Mouse (Mus musculus) megakaryocyte, adult 5-6 weeks (primary cell): ENCODE measurements at regions not wholly inside any gene's neighbourhood (a gene's known extent, or its start where the extent isn't known, plus 50 kb on each side); places are given as distances from the start of the nearest gene placed in this dataset.
"Not testable (repeated sequence)": the region's sequence is repeated elsewhere in the genome, so short reads cannot be mapped to it uniquely, and the experiment has no call there.

Experiments used
- ATAC-seq: 2 replicates; pipeline ENCODE4 v1.8.0; 2016; ENCODE audit warnings: mild to moderate bottlenecking, inconsistent platforms; ENCODE audit not compliant: poor library complexity, severe bottlenecking

- ATAC-seq: no peak; the same call in 1 of the 2 replicates
These were observed 87.3 kb downstream of the Gm11077 start for GRCm38 (mm10) chr6:140816359-140816758.

GRCm38 (mm10) chr6:140816831-140817230, 87.7 kb downstream of the Gm11077 start:
- ATAC-seq: peak; percentile 82

GRCm38 (mm10) chr6:140819451-140819878, 90.4 kb downstream of the Gm11077 start:
- peak; percentile 63 for ATAC-seq

GRCm38 (mm10) chr6:140826522-140826921, 97.4 kb downstream of the Gm11077 start:
- ATAC-seq: peak; percentile 77

GRCm38 (mm10) chr6:140827651-140828050, 98.6 kb downstream of the Gm11077 start:
- 0 out of 2 replicates have a peak, but pooled peaks have one; percentile 33 for ATAC-seq

- no peak for ATAC-seq
These were observed 114.4 kb downstream of the Gm11077 start for GRCm38 (mm10) chr6:140843292-140843991.

- ATAC-seq: no peak
These were observed 118.1 kb downstream of the Gm11077 start for GRCm38 (mm10) chr6:140847165-140847564.

- no peak for ATAC-seq
These were observed 123.3 kb downstream of the Gm11077 start for GRCm38 (mm10) chr6:140852420-140852819.

- ATAC-seq: peak; percentile 49; the same call in 1 of the 2 replicates
These were observed 124.4 kb downstream of the Gm11077 start for GRCm38 (mm10) chr6:140853508-140853907.

- ATAC-seq: no peak
These were observed 125.6 kb downstream of the Gm11077 start for GRCm38 (mm10) chr6:140854691-140855090.

GRCm38 (mm10) chr6:140856468-140857117, 127.5 kb downstream of the Gm11077 start:
- no peak for ATAC-seq

- ATAC-seq: no peak
These were observed 128.1 kb downstream of the Gm11077 start for GRCm38 (mm10) chr6:140857118-140857746.

- ATAC-seq: not testable (repeated sequence)
These were observed 140.4 kb downstream of the Gm11077 start for GRCm38 (mm10) chr6:140869523-140869922.

- ATAC-seq: no peak
These were observed 145.7 kb downstream of the Gm11077 start for GRCm38 (mm10) chr6:140874831-140875230.

GRCm38 (mm10) chr6:140883651-140884050, 154.6 kb downstream of the Gm11077 start:
- no peak for ATAC-seq

- ATAC-seq: no peak
These were observed 159.5 kb downstream of the Gm11077 start for GRCm38 (mm10) chr6:140888610-140889009.

GRCm38 (mm10) chr6:140890060-140890459, 161.0 kb downstream of the Gm11077 start:
- no peak for ATAC-seq

- ATAC-seq: no peak
These were observed 161.5 kb downstream of the Gm11077 start for GRCm38 (mm10) chr6:140890591-140890990.

GRCm38 (mm10) chr6:140894467-140894866, 165.4 kb downstream of the Gm11077 start:
- ATAC-seq: no peak

GRCm38 (mm10) chr6:140895441-140895840, 166.4 kb downstream of the Gm11077 start:
- ATAC-seq: no peak

- ATAC-seq: no peak
These were observed 168.0 kb downstream of the Gm11077 start for GRCm38 (mm10) chr6:140897111-140897510.
